Mouse (Mus musculus) olfactory bulb, adult 2 months (tissue): ENCODE measurements around the gene Sarm1. TPM values are rescaled to one million over a fixed set of nuclear protein-coding genes. Genes with fewer than 3 reads are reported as not detected.

Source experiments
- H3K27ac ChIP-seq: fragments of 200-500 bp; 2 replicates; pipeline ENCODE4 v1.5.1; 2012; ENCODE audit warnings: low read depth, low read length; ENCODE audit not compliant: insufficient read depth
- H3K4me1 ChIP-seq: fragments of 200-500 bp; 2 replicates; pipeline ENCODE4 v1.6.1; 2012; ENCODE audit warnings: low read length; ENCODE audit not compliant: control insufficient read depth, insufficient read depth
- H3K4me3 ChIP-seq: fragments of 200-500 bp; 2 replicates; pipeline ENCODE4 v1.5.1; 2012; ENCODE audit warnings: mild to moderate bottlenecking, low read depth, low read length, moderate library complexity; ENCODE audit not compliant: insufficient read depth
- CTCF ChIP-seq: fragments of 200-500 bp; IDR thresholded peaks from 2 replicates; pipeline ENCODE4 v1.5.1; 2012; ENCODE audit warnings: low read depth, mild to moderate bottlenecking, low read length, moderate library complexity; ENCODE audit not compliant: insufficient read depth
- POLR2A ChIP-seq: fragments of 200-500 bp; IDR thresholded peaks from 2 replicates; pipeline ENCODE4 v1.6.1; 2012; ENCODE audit warnings: mild to moderate bottlenecking, low read depth, low read length, moderate library complexity; ENCODE audit not compliant: insufficient read depth
- WGBS: fragments of 180-500 bp; shearing (Covaris S2); methylation state at CpG from one replicate; pipeline ENCODE4 v1.1.7; 2018; 5-methylcytosine and 5-hydroxymethylcytosine counted together
- polyA plus RNA-seq: library from polyadenylated mRNA; stranded (reverse); fragments of >200 nt; gene quantifications from 2 replicates; pipeline ENCODE4 v1.2.4, GENCODE M21; 2012; ENCODE audit warnings: low replicate concordance; ENCODE audit not compliant: missing spikeins, insufficient read depth, insufficient read length

Gene Sarm1
- polyA plus RNA-seq, 1 experiment = not detected

DNA sequence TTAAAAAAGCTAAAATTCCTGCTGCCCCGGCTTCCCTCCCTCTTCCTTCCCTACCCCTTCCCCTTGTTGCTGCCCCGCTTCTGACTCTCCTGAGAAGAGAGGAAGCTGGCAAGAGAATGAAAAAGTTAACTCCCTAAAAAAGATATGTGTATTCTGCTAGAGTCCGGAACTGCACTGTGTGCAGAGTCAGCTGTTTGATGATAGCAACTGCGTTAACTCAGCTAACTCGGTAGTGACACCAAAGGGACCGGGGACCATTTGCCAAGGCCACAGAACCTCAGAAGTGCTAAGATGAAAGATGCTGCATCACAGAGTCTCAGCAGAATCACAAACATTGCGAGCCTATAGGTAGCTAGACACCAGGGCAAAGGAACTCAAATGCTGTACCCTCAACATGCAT is 30.0 kb downstream of the Sarm1 start:
- H3K4me1 ChIP-seq = peaks cover 11% of the 10 kb centered on the region
- 91% methylated on average over 7 of the region's 7 CpGs for WGBS
- no peak overlapping the region for H3K27ac ChIP-seq
- TF ChIP-seq POLR2A (no peak), CTCF (no peak)
- no peak overlapping the region for H3K4me3 ChIP-seq

DNA sequence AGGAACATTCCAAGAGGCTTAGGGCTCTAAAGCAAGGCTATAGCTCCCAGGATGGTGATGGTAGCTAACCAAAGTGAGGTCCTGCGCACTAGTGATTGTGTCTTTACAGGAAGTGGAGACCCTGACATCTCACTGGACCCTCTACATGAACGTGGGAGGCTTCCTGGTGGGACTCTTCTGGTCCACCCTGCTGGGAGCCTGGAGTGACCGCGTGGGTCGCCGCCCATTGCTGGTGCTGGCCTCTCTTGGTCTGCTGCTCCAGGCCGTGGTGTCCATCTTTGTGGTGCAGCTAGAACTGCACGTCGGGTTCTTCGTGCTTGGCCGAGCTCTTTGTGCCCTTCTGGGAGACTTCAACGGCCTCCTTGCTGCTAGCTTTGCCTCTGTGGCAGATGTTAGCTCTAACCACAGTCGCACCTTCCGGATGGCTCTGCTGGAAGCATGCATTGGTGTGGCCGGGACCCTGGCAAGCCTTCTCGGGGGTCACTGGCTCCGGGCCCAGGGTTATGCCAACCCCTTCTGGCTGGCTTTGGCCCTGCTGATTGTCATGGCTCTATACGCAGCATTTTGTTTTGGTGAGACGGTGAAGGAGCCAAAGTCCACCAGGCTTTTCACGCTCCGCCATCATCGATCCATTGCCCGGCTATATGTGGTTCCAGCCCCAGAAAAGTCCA is 31.2 kb downstream of the Sarm1 start:
- Histone ChIP-seq H3K4me1 (peaks cover 11% of the 10 kb centered on the region), H3K27ac (no peak overlapping the region; the same call in 1 of the 2 replicates), H3K4me3 (peak overlapping the region; percentile 72)
- TF ChIP-seq CTCF (no peak), POLR2A (no peak)
- WGBS = 43% methylated on average over 23 of the region's 23 CpGs

DNA sequence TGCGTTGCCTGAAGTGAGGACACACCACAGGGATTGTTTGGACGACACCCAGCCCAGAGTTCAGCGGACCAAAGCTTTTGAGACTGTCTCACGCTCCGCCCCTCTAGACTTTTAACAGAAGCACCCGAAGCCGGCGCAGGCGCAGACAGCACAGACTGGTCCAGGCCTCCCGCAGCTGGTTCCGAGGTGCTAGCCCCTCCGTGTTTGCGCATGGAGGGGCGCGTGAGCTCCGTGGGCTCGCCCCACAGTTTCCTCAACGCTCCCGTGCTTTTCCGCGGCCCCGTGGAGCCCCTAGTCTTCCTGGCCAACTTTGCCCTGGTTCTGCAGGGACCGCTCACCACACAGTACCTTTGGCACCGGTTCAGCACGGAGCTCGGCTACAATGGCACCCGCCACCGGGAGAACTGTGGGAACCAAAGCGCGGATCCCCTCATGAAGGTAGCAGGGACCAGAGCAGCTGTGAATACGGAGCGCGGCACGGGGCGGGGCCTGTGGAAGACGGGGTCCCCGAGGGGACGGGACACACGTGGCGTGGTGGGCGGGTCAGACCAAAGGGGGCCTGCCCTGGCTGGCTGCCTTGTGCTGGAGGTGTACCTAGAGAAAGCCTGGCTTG is 31.9 kb downstream of the Sarm1 start, which contains the start of gene Slc46a1:
Slc46a1 (plus strand) TSS at position 130 of the 613 bp plus-strand sequence.
- TF ChIP-seq CTCF (no peak), POLR2A (peak; percentile 36; the same call in 1 of the 2 replicates)
- peak within 1 kb of the TSS; percentile 77 for H3K27ac ChIP-seq
- WGBS = under 1% methylated on average over 41 of the region's 41 CpGs
- peaks cover 11% of the 10 kb centered on the region for H3K4me1 ChIP-seq
- H3K4me3 ChIP-seq = peak within 1 kb of the TSS; percentile 72

DNA sequence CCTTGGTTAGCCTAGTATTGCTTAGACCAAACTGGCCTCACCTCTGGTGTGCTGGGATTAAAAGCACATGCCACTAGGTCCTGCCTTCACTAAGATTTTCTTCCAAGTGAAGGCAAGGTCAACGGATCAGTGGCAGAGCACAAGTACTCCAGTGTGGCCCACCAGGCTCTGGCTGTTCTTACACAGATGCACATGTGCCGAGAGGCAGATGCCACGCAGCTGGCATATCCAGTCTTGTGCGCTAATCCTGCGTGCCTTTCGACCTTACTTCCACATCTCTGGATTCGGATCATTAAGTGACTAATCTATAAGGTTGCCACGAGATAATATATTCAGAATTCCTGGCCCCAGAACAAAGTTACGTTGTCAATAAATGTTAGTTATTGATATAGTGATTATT is 32.4 kb downstream of the Sarm1 start:
- TF ChIP-seq POLR2A = no peak
- TF ChIP-seq CTCF = no peak
- Histone ChIP-seq H3K4me1 (peaks cover 11% of the 10 kb centered on the region), H3K4me3 (peak overlapping the region; percentile 72), H3K27ac (no peak overlapping the region)
- 29% methylated on average over 9 of the region's 9 CpGs for WGBS

DNA sequence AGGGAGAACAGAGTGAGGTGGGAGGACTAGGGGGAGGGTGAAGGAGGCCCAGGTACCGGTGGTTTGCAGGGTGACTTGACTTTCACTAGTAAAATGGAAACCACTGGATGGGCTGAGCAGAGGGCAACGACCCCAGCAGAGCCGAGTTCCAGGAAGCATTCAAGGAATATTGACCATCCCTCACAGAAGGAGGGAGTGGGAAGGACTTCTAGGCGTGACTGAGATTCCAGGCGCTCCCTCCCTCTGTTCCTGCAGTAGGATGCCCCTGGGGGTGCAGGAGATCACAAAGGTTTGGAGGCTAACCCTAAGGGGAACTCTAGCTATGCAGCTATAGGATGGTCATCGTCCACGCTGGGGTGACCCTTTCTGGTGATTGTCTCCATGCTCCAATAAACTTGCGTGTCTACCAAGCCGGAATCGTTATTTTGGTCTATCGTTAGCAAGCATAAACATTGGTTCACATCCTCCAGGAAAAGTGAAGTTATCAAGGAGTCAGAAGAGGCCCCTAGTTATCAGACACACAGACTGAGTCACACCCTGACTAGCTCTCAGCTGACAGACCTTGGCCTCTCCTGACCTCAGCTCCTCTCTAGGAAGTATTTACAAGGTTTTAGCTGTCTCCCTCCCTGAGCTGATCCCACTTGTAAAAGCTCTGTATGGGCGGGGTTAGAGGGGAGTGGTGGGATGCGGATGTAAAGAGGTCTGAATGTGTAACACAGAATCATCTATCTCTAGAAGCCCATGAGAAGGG is 34.1 kb downstream of the Sarm1 start:
- Histone ChIP-seq H3K4me1 (peaks cover 11% of the 10 kb centered on the region), H3K27ac (no peak overlapping the region), H3K4me3 (no peak overlapping the region)
- TF ChIP-seq CTCF = no peak
- 72% methylated on average over 13 of the region's 13 CpGs for WGBS

DNA sequence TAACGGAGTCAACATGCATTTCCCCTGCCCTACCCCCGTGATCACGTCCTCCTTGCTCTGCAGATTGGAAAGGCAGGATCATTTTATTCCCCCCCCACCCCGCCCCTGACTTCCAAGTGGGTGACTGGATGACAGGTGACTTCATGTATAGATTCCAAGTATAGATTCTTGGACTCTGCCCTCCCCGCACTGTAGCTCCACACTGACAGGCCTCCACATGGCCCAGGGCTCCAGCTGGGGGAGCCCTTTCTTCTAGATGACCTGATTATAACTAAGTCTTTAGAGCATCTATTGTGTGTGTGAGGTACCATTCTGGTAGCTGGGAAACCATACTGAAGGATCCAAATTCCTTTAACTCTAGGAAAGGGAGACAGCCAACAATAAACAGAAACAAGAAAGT is 34.9 kb downstream of the Sarm1 start:
- 83% methylated on average over 5 of the region's 5 CpGs for WGBS
- no peak overlapping the region for H3K27ac ChIP-seq
- peaks cover 11% of the 10 kb centered on the region for H3K4me1 ChIP-seq
- no peak for TF ChIP-seq POLR2A
- TF ChIP-seq CTCF = no peak
- no peak overlapping the region for H3K4me3 ChIP-seq

DNA sequence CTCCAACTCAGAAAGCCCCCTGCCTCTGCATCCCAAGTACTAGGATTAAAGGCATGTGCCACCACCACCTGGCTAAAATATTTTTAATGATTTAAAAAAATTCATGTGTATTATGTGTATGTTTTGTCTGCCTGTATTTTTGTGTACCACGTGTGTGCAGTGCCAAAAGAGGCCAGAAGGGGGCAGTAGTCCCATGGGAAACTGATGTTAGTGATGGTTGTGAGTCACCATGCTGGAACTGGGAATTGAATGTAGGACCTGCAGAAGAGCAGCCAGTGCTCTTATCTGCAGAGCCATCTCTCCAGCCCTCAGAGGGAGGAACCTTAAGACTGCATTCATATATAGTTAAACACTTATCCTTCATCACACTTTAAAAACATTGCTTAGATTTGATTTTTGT is 35.7 kb downstream of the Sarm1 start:
- no peak overlapping the region for H3K4me3 ChIP-seq
- H3K27ac ChIP-seq = no peak overlapping the region
- H3K4me1 ChIP-seq = peaks cover 10% of the 10 kb centered on the region
- TF ChIP-seq POLR2A = no peak
- TF ChIP-seq CTCF = no peak
- WGBS = 76% methylated on average over 1 of the region's 1 CpGs

DNA sequence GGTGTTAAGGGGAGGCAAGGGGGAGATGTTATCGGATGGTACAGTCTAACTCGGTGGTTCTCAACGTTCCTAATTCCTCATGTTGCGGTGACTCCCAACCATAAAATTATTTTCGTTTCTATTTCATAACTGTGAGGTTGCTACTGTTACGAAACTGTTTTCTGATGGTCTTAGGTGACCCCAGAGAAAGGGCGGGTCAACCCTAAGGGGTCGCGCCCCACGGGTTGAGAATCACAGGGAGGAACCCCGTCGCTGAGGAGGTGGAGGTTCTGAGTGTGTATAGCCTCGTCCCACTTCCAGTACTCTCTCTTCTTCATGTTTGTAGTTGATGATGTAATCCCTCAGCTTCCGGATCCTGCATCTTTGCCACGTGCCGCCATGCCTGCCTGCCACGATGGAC is 38.8 kb downstream of the Sarm1 start:
- Histone ChIP-seq H3K27ac (no peak overlapping the region), H3K4me1 (no peaks in the 10 kb centered on the region; the same call in 1 of the 2 replicates), H3K4me3 (no peak overlapping the region)
- 84% methylated on average over 17 of the region's 17 CpGs for WGBS
- TF ChIP-seq CTCF = no peak
- TF ChIP-seq POLR2A = no peak

DNA sequence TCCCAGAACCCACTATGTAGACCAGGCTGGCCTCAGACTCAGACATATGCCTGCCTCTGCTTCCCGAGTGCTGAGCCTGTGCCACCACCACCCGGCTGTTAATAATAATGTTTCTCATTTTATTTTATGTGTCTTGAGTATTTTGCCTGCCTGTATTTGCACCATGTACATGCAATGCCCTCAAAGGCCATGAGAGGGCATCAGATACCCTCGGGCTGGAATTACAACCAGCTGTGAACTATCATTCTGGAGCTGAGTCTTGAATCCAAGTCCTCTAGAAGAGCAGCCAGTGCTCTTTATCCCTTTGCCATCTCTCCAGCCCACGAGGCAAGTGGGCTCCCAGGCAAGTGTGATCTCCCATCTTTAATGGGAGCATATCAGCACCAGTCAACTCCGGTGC is 42.2 kb downstream of the Sarm1 start:
- WGBS = 35% methylated on average over 5 of the region's 5 CpGs
- H3K27ac ChIP-seq = no peak overlapping the region
- TF ChIP-seq POLR2A (no peak), CTCF (no peak)
- no peak overlapping the region for H3K4me3 ChIP-seq
- H3K4me1 ChIP-seq = peaks cover under 1% of the 10 kb centered on the region; the same call in 1 of the 2 replicates
